18 mouse cellular contexts compared by ENCODE assay signal in genomic region chr6:108664533-108665150, GRCm38 (mm10). TPM values are rescaled to one million over a fixed set of nuclear protein-coding genes. Genes with fewer than 3 reads are reported as not detected.
DNase-seq lines count a peak whose midpoint lies in the region; ATAC-seq and TF ChIP-seq lines count a peak whose summit lies in the region.
"Had no signal": no experiment of that assay in that cellular context is flagged by ENCODE, and none has a peak within 500 bp of the region (broad histone marks: within the 10 kb centered on the region; RNA-seq: fewer than 3 reads in every experiment).

No protein-coding gene starts in this region.

- H3K36me3 ChIP-seq in liver, postnatal 0 days (replicated peaks; ENCODE audit: insufficient read depth, low read length), result peaks cover 30% of the 10 kb centered on the region
- peaks cover 14% of the 10 kb centered on the region for H3K36me3 ChIP-seq in liver, embryonic 12.5 days
- H3K36me3 ChIP-seq: embryonic facial prominence, embryonic 12.5 days; G1E; midbrain, embryonic 15.5 days; neural tube, embryonic 12.5 days had no signal

- TF ChIP-seq EP300 in liver, postnatal 0 days (IDR thresholded peaks at IDR 0.05; ENCODE audit: low read depth), result no peak

- H3K27ac ChIP-seq in liver, postnatal 0 days (ENCODE audit: low read depth), result no peak overlapping the region
- no peak overlapping the region for H3K27ac ChIP-seq in liver, embryonic 12.5 days
- H3K27ac ChIP-seq: embryonic facial prominence, embryonic 12.5 days; forebrain, embryonic 13.5 days; liver, embryonic 14.5 days; midbrain, embryonic 15.5 days; neural tube, embryonic 12.5 days had no signal

- H3K4me2 ChIP-seq in liver, postnatal 0 days (ENCODE audit: low read depth, low read length), result peak overlapping the region; percentile 84
- no peak overlapping the region for H3K4me2 ChIP-seq in liver, embryonic 12.5 days
- H3K4me2 ChIP-seq: embryonic facial prominence, embryonic 12.5 days; forebrain, embryonic 13.5 days; midbrain, embryonic 15.5 days; neural tube, embryonic 12.5 days had no signal

- no peak for ATAC-seq in cerebellum, adult (ENCODE audit: insufficient number of reproducible peaks, low FRiP score, low TSS enrichment)
- ATAC-seq in liver, postnatal 0 days, result no peak
- ATAC-seq in liver, embryonic 12.5 days, result no peak
- ATAC-seq: forebrain, embryonic 13.5 days; midbrain, embryonic 15.5 days had no signal

- peak; percentile 16 for DNase-seq in cerebellum, adult 11-12 months
- DNase-seq in kidney, adult 18-20 months, result peak; percentile 37
- DNase-seq in kidney, postnatal 14 days, result no peak
- no peak for DNase-seq in liver, postnatal 0 days
- no peak for DNase-seq in adrenal gland, postnatal 36 days
- DNase-seq in left cerebral cortex, postnatal 4 days, result no peak
- DNase-seq: cerebellum, postnatal 10 days; lung, postnatal 36 days; retina, postnatal 1 day; spleen, adult 18-20 months had no signal

- H3K4me3 ChIP-seq in liver, postnatal 0 days (ENCODE audit: low read depth, low read length), result peak overlapping the region; percentile 10; the same call in 1 of the 2 replicates
- H3K4me3 ChIP-seq in liver, embryonic 12.5 days, result no peak overlapping the region
- H3K4me3 ChIP-seq: embryonic facial prominence, embryonic 12.5 days; forebrain, embryonic 13.5 days; midbrain, embryonic 15.5 days; neural tube, embryonic 12.5 days had no signal

- peak overlapping the region; percentile 48 for H3K9ac ChIP-seq in liver, postnatal 0 days (replicated peaks)
- H3K9ac ChIP-seq in liver, embryonic 12.5 days, result no peak overlapping the region
- H3K9ac ChIP-seq: embryonic facial prominence, embryonic 12.5 days; forebrain, embryonic 13.5 days; liver, embryonic 14.5 days; midbrain, embryonic 15.5 days; neural tube, embryonic 12.5 days had no signal

- intact Hi-C loops in left cerebral cortex, postnatal 4 days (cut with DNase I), result loop anchor here (5.0 kb wide), 2 partner anchors 48 to 247 kb away; no protein-coding TSS in a partner anchor

- TF ChIP-seq CTCF in liver, postnatal 0 days (IDR thresholded peaks at IDR 0.05; ENCODE audit: low read depth), result no peak

- peaks cover 3% of the 10 kb centered on the region; the same call in 1 of the 2 replicates for H3K27me3 ChIP-seq in liver, postnatal 0 days (ENCODE audit: insufficient read depth, low read length)
- H3K27me3 ChIP-seq in liver, embryonic 12.5 days (replicated peaks), result peaks cover 60% of the 10 kb centered on the region

- H3K9me3 ChIP-seq in liver, postnatal 0 days (ENCODE audit: low read length), result no peaks in the 10 kb centered on the region
- no peaks in the 10 kb centered on the region for H3K9me3 ChIP-seq in liver, embryonic 12.5 days (replicated peaks)
- H3K9me3 ChIP-seq: embryonic facial prominence, embryonic 12.5 days; forebrain, embryonic 13.5 days; G1E; midbrain, embryonic 15.5 days; neural tube, embryonic 12.5 days had no signal

- 68% methylated on average over 24 of the region's 24 CpGs for WGBS in liver, postnatal 0 days (ENCODE audit: insufficient replicate concordance)
- WGBS in liver, embryonic 12.5 days (ENCODE audit: insufficient replicate concordance), result 71% methylated on average over 24 of the region's 24 CpGs

- H3K4me1 ChIP-seq in liver, postnatal 0 days (ENCODE audit: insufficient read depth), result peaks cover 28% of the 10 kb centered on the region
- peaks cover 20% of the 10 kb centered on the region for H3K4me1 ChIP-seq in liver, embryonic 12.5 days

RNA-seq across cellular contexts. Expression of gene Bhlhe40, which starts 4.2 kb away (rescaled TPM):
- polyA plus RNA-seq in liver, postnatal 0 days (2015; fragmentation: Nextera tagmentation; extraction: Ambion mirVana), result 19.1 and 26.9 TPM in 2 replicates
- polyA plus RNA-seq in liver, embryonic 12.5 days (2016; fragmentation: Nextera tagmentation; extraction: Ambion mirVana), result 4.0 and 6.1 TPM in 2 replicates
- 100 to 1,000 TPM; 116 to 118 TPM for total RNA-seq in adrenal gland, postnatal 36 days (2021)
- 10 to 100 TPM; 33.1 to 35.4 TPM for total RNA-seq in left cerebral cortex, postnatal 4 days (2021)

Comparison
In these comparisons a context has a peak if more than half of its experiments do, and no peak if none do; other contexts are left out.
1. DNase-seq: peak in cerebellum, adult 11-12 months (single experiment) and kidney, adult 18-20 months (single experiment); none in kidney, postnatal 14 days (single experiment), liver, postnatal 0 days (single experiment), adrenal gland, postnatal 36 days (0 of 2) and left cerebral cortex, postnatal 4 days (single experiment).